Mouse (Mus musculus) testis, postnatal 14 days (tissue): Measurements from ENCODE around the gene Try5.
"Not testable (repeated sequence)": the region's sequence is repeated elsewhere in the genome, so short reads cannot be mapped to it uniquely, and the experiment has no call there.

ENCODE experiments used
- DNase-seq: peaks from one replicate; pipeline ENCODE4 v3.0.0; 2021; ENCODE audit warnings: low spot score

Try5 gene

GRCm38 (mm10) chr6:41316741-41317140, at the start of gene Try5:
Try5 (minus strand) TSS chr6:41316841.
- not testable (repeated sequence) for DNase-seq

GRCm38 (mm10) chr6:41353932-41354331, 37.3 kb upstream of the Try5 start, which contains the start of gene Try10:
Try10 (plus strand) TSS chr6:41354105.
- no peak for DNase-seq

- DNase-seq = no peak
Measured at GRCm38 (mm10) chr6:41301969-41302368, 14.7 kb downstream of the Try5 start, which contains the start of gene Try4. Try4 (plus strand) TSS chr6:41302269.

GRCm38 (mm10) chr6:41298255-41298654, 18.4 kb downstream of the Try5 start:
- no peak for DNase-seq

DNA sequence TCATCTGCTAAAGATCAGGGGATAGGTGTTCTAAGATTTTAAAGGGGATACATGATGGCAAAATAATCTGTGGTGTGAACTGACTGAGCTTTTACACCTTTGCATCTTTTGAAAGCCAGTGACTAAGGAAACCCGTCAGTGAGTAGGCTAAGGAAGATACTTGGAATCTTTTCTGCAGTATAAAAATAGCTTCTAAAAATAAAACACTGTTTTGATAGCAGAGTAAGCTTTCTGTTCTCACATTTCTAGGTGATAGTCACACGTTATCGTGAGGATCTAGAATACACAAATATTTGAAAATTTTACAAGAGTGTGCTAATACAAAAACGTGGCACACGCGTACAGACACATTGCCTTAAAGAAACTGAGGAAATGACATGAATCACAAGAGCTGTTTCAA, 50.5 kb downstream of the Try5 start:
- no peak for DNase-seq

DNA sequence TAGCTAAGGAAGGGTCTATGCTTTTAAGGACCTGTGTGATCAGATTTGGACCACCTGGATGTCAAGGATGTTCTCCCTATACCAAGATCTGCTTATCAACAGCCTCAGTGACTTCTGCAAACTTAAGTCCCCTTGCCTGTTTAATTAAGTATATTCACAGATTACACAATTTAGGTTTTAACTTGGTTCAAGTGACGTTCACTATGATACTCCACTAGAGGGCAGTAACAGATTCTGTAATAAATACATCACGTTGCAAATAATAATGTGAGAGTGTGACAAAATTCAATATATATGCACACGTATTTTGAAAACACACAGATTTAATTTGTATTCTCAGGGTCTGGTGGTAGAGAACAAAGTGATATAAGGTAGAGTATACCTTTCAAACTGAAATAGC, 53.8 kb downstream of the Try5 start:
- DNase-seq = no peak
